Mouse (Mus musculus): ENCODE data around the gene Tprgl. TPM values are rescaled to one million over a fixed set of nuclear protein-coding genes. Genes with fewer than 3 reads are reported as not detected.

Tprgl gene
- 100 to 1,000 TPM; 167 to 191 (median 180) TPM for total RNA-seq (2022)

DNA sequence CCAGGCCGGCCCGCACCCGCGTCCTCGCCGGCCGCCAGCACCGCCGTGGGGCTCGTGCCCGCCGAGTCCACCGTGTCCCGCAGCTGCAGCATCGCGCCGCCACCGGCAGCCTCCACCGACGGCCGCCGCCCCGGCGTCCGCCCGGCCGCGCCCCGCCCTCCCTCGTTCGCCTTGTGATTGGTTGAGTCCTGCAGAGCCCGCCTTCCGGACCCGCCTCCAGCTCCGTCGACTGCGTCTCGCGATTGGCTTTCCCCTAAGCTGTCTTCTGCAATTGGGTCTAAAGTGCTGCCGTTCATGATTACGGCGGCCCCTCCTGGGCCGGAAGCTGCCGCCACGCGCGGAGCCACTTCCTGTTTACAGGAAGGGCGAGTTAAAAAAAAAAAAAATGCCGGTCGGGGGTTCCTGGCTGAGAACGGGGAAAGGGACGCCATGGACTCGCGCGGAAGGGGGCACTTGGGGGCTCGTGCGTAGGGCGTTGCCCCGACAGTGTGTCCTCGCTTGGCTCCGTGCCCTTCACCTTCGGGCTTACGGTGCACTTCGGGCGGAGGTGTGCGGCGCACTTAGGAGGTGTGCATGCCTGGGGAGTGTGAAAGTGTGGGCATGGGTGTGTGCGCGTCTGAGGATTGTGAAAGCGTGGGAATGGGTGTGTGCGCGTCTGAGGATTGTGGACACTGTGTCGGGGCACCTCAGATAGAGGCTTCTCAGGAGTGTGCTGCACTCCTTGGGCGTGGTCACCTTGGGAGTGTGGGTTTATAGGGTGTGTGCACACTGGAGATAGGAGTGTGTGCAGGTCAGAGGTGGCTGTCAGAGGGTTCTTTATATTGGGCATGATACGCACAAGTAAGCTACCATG lies at the start of gene Tprgl:
Tprgl (minus strand) TSS at position 129 of the 853 bp plus-strand sequence.
- peak; percentile 88 to 96 for DNase-seq (ENCODE audit: low spot score in 2 of 2)

DNA sequence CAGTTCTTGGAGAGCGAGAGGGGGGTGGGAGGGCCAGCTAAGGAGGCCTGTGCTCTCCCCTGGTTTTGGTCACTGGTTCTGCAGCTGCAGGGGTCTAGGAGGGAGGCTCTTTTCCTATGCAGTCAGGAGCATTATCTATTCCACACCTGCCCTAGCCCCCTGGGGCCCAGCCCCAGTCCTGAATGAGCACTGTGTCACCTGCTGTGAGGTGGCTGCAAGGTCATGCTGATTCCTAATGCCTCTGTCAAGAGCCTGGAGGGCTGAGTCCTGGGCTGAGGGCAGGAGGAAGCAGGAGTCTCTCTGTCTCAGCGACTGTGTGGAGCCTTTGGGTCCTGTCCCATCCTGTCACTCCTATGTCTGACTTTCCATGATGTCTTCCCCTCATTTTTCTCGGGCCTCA lies 49.4 kb upstream of the Tprgl start:
- DNase-seq (ENCODE audit: low spot score in 2 of 2), result no peak

DNA sequence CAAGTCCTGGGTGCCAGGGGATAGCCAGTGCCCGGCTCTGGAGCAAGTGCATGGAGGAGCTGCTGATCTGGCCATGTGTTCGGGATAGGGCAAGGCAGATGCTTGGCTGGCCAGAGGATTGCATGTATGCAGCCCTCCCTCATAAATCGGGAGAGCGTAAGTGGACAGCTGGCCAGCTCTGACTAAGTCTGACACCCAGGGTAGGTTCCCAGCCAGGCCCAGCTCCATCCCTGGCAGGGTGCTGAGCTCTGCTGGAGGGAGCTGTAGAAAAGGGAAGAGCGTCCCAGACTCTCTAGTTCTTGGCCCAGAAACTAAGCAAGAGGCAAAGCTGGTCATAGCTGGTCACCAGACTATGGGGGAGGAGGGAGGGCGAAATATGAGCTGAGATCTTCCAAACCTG lies 48.6 kb upstream of the Tprgl start:
- no peak for DNase-seq (ENCODE audit: low spot score in 2 of 2)

DNA sequence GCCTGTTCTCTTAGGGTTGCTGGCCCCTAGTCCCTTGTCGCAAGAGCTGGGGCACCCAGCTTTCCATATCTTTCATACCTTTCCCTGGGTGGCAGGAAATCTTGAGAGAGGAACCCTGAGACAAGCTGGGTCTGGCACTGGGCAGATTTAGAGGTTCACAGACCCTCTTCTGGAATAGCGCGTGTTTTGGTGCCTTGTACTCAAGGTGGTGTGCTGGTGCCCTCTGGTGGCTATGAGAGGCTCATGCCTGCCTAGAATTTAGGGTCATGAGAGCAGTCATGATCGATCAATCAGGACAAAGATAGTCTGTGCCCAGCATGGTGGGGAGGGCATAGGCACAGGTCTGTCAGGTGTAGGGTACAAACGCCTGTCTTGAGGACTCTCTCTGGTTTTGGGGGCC lies 46.8 kb upstream of the Tprgl start:
- DNase-seq (ENCODE audit: low spot score in 2 of 2), result peak in 1 of 2 experiments; percentile 24

DNA sequence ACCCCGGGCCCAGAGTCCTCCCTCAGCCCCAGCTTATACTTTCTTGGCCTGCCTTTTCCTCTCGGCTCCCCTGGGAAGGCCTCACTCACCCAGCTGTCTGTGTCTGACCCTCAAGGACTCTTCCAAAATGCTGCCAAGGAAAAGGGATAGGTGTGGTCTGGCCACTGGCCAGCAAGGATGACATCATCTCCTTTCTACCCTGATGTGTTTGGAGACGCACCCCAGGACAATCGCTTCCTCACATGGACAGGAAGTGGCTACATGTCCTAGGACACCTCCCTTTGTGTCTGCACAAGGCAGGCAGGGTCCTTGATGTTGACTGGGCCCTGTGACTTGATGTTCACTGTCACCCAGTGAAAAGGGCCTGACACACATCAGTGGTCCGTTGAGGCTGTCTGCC lies 44.9 kb upstream of the Tprgl start:
- DNase-seq (ENCODE audit: low spot score in 2 of 2), result no peak

DNA sequence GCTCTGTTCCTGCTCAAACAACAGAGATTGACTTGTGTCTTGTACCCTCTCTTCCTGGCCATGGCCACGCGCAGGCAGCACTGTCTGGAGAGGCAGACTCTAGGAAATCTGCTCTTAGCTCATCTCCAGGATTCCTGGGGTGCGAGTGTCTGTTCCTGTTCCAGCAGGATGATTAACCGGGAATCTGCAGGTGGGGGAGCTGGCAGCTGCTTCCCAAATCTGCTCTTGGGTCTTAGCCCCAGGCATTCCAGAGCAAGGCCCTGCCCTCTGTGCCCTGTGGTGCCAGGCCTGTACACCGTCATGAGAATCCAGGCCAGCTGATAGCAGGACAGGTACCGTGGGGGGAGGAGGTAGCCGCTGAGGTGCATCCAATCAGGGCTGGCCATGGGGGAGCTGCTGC lies 44.1 kb upstream of the Tprgl start:
- no peak for DNase-seq (ENCODE audit: low spot score in 2 of 2)

DNA sequence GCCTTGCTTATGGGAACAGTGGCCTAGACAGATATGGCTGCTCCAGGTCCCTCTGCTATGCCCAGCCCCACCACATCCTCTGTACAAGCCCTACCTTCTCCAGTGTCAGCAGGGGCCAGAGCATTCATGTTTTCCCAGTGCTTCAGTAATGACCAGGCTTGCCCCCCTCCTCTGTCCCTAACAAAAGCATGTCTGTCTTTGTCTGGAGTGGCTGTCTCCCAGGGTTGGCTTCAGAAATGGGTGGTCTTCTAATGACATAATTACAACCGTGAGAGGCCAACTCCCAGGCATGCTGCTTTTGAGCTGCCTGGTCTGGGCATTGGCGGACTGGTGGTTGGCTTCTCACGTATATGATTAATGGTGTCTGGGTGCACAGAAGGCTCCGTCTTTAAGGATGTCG lies 41.0 kb upstream of the Tprgl start:
- no peak for DNase-seq (ENCODE audit: low spot score in 2 of 2)

DNA sequence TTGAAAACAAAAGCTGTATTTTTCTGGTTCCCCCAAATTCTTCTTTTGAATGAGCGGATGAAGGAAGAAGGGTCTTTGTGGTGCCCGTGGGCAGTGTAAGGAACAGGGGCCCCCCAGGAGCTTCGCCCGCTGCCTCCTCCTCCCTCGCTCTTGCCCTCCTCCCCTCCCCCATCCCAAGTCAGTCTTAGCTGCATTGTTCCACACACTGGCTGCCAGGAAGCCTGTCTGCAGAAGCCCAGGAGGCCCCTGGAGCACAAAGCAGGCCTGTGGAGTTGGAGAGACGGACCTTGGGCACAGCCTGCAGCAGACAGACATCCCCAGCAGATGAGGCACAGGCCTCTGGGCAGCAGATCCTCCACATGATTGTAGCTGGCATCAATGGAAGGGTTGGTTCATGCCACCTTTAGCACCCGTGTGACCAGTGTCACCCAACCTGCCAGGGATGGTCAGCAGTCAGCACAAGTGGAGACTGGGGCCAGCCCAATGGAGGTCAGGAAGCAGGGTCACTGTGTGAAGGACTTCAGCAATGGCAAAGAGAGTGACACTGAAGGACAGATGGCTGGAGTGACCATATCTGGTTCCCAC lies 38.0 kb upstream of the Tprgl start:
- DNase-seq (ENCODE audit: low spot score in 2 of 2), result no peak

DNA sequence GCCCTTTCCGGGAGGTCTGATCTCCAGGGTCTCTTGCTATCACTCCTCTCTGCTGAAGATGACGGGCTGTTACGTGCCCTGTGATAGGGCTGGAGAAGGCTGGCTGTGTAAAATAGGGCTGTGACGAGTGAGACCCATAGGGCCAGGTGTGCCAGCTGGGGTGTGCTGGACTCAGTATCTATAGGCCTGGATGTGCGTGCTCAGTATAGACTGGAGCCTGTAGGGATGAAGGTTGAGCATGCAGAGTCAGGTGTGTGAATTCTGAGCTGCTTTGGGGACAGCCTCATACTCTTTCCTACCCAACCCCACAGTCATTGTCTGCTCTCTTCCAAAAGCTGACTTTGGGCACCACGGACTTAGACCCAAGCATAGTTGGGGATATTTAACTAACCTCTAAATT lies 37.5 kb upstream of the Tprgl start:
- no peak for DNase-seq (ENCODE audit: low spot score in 2 of 2)

DNA sequence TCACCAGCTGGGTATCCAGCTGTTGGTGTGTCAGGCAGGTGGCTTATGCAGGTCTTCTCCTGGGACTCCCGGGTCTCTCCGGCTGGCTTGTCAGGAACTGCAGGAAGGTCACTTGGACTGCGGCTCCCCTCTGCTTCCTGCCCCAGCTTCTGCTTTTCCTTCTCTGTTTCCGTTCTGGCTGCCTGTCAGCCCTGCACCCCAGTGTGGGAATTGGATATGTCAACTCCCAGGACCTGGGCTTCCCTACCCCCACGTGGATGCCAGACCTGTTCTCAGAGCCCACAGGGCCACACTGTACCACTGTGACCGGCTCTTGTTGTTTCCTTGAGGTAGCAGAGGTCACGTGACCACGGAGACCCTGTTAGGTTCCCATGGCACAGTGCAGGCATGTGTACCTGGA lies 28.5 kb upstream of the Tprgl start:
- DNase-seq (ENCODE audit: low spot score in 2 of 2), result no peak

DNA sequence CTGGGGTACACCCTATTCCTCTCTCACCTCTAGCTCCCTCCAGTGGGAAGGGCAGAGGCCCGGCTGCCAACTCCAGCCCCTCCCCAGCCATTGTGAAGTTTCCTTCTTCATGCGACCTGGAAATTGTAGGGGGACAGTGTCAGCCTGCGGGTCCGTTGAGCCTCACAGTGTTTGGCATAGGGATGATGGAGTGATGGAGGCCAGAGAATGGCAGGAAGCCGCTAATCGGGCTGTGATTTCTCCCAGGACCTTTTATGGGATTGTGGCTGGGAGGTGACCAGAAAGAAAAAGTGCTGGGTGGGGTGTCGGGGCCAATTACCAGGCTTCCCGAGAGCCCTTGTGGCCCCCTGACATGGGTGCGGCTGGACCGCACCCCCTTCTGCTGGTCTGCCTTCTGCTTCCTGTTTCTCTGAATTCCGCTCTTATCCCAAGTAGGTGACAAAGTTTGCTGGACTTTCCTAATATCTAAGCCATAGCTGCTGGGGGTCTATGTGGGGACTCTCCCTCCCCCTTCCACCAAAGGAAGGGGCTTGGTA lies 25.6 kb upstream of the Tprgl start:
- DNase-seq (ENCODE audit: low spot score in 2 of 2), result no peak

DNA sequence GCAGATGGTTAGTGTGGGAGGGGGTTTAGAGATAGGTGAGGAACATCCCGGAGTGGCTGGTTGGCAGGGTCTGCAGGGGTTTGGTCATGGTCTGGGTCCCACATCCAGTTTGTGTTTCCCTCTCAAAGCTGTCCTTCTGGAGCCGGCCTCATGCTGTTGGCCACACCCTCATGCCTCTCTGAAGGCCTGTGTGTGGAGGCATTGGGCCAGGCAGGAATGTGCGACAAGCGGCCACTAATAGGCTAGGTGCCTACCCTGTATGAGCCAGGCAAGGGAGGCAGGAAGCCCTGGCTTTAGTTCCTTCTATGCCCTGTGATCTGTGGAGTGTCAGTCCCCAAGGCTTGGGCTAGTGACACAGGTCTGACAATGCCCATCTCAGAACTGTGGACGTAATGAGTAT lies 24.5 kb upstream of the Tprgl start:
- DNase-seq (ENCODE audit: low spot score in 2 of 2), result no peak

DNA sequence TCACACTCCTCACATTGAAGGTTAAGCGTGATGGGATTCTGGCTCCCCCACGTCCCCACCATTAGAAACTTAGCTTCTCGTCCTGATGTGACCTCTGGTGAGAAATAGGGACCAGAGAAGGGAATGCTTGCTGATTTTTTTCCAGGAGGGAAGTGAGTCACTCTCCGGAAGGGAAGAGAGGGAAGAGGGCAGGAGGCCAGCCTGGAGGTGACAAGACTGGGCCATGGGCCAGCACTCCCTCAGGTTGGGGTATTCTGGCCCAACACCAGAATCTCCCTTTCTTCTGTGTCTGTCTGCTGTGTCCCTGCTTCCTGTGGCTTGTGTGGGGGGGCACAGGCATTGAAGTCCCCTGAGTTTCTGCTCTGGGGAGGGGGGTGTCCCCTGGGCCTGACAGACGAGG lies 23.1 kb upstream of the Tprgl start:
- DNase-seq (ENCODE audit: low spot score in 2 of 2), result no peak

DNA sequence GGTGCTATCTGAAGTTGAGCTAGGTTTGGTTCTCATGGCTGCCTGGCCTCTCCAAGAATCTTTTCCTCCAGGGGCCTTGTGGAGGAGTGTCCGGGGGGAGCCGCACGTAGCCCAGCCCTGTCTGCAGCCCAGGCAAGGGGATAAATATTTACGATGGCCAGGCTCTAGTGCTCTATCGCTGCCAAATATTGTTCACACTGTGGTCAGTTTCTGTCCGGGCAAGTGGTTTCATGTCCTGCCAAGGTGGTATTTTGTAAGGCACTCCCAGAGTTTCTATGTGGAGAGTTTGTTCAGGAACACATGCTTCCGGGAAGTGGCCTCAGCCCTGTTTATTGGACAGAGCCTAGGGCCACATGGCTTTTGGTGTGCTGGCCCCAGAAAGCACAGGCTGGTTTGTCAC lies 20.5 kb upstream of the Tprgl start:
- DNase-seq (ENCODE audit: low spot score in 2 of 2), result no peak

DNA sequence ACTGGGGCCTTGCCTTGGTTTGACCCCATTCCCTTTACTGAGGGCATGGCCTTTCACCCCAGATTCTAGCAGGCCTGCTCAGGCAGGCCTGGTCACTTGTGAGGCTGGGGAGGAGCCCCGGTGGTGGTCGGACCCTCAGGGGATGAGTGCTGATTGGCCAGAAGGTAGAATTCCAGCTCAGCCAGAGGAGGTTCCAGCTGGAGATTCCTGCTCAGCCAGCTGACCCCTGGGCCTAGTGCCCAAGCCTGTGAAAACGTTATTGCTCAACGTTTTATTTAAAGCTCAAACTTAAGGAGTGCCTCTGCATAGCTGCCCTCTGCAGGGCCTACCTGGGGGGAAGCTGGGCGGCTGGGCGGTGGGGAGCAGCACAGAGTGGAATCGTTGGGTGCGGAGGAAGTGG lies 16.8 kb upstream of the Tprgl start:
- no peak for DNase-seq (ENCODE audit: low spot score in 2 of 2)

DNA sequence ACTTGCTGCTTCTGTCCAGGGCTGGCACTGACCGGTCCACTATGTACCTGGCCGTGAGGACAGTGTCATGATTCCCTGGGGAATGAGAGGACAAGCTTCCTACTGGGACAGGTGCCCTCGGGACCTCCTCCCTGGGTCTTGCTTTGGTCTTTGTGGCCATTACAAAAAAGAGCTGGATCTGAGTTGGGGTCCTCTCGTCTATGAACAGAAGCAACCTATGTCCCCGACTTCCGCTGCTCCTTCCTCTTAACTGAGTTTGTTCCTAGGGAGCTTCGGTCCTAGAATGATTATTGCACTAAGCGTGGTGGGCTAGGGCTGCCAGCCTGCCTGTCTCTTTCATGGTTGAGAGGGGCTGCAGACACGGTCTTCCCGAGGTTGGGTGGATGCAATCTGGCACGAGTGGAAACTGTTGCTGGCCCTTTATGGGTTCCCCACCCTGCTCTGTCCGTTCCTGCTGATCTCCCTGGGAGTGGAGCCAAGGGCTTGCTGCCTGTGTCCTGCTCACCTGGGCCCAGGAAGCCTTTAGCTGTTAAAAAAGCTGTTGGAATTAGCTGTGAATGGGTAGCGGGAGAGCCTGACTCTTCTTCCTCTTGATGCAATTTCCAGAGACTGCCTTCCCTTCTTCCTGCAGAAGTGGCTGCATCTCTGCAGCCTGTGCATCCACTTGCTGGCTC lies 11.6 kb upstream of the Tprgl start:
- no peak for DNase-seq (ENCODE audit: low spot score in 2 of 2)

DNA sequence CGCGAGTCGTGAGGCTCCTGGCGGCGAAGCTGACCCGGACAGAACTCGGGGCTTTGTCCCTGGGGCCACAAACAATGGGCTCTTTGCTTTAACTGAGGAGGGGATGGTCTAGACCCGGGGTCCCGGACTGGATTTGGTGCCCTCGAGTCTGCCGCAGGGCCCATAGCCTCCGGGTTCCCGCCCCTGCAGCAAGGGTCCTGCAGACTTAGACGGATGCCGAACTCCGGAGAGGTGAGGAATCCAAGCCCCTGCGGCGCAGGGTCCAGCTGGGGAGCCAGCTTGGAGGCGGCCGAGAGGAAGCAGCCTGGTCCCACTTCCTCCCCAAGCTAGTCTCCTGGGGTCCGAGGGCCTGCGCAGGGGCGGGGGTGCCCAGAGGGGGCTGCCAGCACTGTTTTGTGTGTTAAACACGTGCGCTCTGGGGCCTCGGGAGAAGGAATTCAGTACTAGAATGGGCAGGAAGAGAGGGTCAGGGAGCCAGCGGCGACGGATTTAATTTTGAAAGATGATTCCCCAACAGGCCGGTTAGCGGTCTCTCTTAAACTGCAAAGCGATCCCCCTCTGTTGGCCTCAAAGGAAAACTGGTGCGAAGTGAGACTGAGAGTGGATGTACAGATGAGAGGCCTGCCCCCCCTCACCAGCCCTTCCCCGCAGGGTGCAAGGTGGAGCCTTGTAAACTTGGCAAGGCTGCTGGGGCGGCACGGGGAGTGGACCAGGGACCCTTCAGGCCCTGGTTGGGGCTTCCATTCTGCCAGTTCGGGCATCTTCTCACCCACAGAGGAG lies 10.9 kb upstream of the Tprgl start:
- no peak for DNase-seq (ENCODE audit: low spot score in 2 of 2)

DNA sequence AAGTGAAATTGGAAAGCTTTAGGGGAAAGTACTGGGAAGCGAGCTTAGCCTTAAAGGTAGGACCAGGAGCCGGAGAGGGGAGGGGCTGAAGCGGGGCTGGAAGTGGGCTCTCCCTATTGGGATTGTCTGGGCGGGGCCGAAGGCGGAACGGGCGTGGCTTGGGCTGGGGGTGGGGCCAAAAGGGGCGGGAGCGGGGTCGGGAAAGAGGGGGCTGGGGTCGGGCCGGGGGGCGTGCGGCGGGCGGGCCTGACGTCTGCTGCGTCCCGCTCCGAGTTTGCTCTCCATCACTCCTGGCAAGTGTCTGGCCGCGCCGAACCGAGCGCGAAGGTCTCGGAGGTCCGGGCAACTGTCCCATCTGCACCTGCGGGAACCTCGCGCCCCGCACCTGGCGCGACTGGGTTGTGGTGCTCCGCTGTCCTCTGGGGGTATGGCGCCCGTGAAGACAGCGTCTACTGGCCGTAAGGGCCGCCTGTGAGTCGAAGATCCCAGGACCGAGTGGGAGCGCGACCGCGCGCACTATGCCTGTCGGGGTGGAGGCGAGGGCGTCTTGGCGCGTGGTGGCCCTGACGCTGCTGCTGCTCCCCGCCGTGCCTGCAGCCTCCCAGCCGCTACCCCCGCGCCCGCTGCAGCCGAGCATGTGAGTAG lies 10.2 kb upstream of the Tprgl start, which contains the start of gene Megf6:
Megf6 (plus strand) TSS at position 225 of the 645 bp plus-strand sequence.
- DNase-seq (ENCODE audit: low spot score in 2 of 2), result no peak

DNA sequence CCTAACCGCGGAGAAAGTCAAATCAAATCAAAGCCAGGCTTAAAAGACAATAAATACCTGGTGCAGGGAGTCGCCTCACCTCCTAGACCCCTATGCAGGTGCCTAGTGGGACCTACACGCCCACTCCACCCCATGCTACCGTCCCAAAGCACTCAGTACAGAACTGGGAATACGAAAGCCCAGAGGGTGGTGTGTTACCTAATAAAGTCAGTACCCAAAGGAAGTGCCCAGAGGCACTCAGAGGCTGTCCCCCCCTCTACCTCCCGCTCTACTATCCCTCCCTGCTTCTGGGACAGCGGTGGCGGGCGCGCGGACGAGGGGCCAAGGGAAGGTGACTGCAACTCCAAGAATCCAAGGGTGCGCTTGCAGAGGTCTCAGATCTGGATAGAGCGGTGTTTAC lies 9.6 kb upstream of the Tprgl start:
- no peak for DNase-seq (ENCODE audit: low spot score in 2 of 2)

DNA sequence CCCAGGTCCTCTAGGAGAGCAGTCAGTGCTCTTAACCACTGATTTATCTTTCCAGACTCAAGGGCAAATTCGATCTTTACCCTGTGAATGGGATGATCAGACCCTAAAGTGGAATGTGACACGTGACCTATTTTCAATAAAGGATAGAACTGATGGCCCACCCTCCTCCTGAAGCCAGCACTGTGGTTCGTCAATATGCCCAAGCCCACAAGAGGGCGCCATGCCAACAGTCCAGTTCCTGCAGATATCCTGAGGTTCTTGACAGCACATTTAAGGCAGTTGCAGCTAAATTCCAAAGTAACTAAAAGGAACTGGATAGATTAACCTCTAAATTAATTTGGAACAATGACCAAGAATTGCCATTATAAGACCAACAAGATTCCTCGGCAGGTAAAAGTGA lies 6.6 kb upstream of the Tprgl start:
- no peak for DNase-seq (ENCODE audit: low spot score in 2 of 2)

DNA sequence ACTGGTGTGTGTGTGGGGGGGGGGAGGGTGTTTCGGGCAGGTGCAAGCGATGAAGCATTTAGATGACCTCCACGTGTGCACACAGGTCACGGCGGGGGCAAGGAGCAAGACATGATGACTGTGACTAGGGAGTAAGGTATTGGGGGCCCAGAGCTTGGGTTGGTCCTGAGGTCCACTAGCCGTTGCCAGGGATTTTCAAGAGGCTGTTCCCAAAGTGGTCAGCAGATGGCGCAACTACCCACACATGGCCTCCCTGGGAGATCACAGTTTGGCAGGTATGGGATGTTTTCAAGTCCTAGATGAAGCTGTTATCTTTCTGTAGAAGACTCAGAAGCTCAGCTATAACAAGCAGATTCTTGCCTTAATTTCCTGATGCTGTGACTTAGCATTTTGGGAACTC lies 2.8 kb upstream of the Tprgl start:
- DNase-seq (ENCODE audit: low spot score in 2 of 2), result no peak
